Mouse (Mus musculus): ENCODE data around the gene Sp9. TPM values are rescaled to one million over a fixed set of nuclear protein-coding genes. Genes with fewer than 3 reads are reported as not detected.

Sp9 gene
- polyA plus RNA-seq (2014; fragmentation: Nextera tagmentation; extraction: Ambion mirVana), result 1.3 and 1.9 TPM in 2 replicates

DNA sequence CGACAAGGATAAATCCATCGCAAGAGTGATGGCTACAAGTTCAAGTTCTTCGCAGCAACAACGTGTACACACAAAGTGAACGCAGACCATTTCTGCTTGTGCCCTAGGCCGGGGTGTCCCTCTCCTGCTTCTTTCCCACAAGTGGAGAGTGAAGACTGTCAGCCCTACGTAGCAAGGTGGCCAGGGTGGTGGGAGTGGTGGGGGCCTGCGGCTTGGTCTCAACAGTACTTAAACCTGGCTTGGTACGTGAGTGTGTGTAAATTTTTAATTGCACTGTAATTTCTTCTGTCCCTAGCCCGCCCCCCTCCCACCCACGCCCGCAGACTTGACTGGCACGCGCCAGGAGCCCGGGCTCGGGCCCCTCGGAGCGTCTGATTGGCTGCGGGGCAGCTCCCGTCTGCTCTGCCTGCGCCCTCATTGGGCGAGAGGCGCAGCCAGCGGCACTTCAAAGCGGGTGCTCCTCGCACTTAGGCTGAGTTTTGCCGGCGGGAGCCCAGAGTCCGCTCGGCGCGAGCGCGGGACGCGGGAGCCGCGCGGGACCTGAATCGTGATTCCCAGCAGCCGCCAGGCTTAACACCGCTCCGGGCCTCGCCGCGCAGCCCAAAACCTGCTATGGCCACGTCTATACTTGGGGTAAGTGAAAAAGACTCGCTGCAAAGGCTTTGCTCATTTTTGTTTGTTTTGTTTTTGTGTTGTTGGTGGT, at the start of gene Sp9:
Gene Sp9 (plus strand): TSS at position 467 of the 703 bp plus-strand sequence.
- Histone ChIP-seq H3K27me3 (ENCODE audit: control insufficient read depth, insufficient read depth, low read length) (peaks cover 71% of the 10 kb centered on the region), H3K36me3 (replicated peaks; ENCODE audit: control insufficient read depth, insufficient read depth) (no peaks in the 10 kb centered on the region), H3K9me3 (ENCODE audit: control insufficient read depth, low read length) (no peaks in the 10 kb centered on the region), H3K4me1 (replicated peaks; ENCODE audit: control insufficient read depth, insufficient read depth, low read length) (peaks cover 11% of the 10 kb centered on the region; the same call in 1 of the 2 replicates), H3K27ac (no peak within 1 kb of the TSS), H3K4me3 (replicated peaks; ENCODE audit: low read length) (peak within 1 kb of the TSS; percentile 34), H3K9ac (no peak within 1 kb of the TSS), H3K4me2 (replicated peaks) (peak within 1 kb of the TSS; percentile 52)
- under 1% methylated on average over 48 of the region's 48 CpGs for WGBS
- ATAC-seq (ENCODE audit: low FRiP score), result peak; percentile 68; the same call in 1 of the 2 replicates
- DNase-seq (ENCODE audit: low spot score), result peak; percentile 70

DNA sequence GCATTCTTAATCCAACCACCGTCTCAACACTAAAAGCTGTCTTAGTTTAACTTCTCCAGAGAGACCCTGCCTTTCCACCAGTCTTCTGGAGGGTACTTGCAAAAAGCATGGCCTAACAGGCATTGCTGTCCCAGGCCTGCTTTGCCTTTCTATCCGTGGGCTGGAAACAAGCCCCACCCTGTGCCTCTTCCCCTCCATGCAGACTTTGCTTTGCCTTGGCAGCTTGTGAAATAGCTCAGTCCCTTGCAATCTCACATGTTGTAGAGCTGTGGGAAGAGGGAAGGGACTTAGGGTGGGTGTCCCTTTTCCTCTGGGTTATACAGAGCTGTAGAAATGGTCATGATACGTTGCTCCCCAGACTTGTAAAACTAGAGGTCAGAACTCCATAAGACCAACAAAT, 40.6 kb upstream of the Sp9 start:
- H3K9ac ChIP-seq, result no peak overlapping the region

DNA sequence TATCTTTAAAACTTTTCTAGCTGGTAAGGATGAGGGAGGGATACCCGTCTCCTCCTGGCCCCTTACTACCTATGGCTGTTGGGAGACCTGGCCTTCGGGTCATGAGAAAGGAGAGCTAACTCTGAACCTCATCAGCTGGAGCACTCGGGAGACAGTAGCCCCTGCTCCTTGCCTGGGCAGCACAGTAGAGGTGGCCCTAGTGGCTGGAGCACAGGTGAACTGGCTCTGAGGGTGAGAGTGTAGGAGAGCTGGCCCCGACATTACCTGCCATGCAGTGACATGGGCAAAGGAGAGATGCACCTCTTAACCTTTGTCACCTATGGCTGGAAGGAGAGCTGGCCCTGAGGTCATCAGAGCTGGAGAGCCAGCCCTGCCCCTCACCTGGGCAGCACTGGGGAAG, 30.4 kb upstream of the Sp9 start:
- Histone ChIP-seq H3K27ac (no peak overlapping the region), H3K4me2 (replicated peaks) (no peak overlapping the region), H3K27me3 (ENCODE audit: control insufficient read depth, insufficient read depth, low read length) (no peaks in the 10 kb centered on the region), H3K9ac (no peak overlapping the region), H3K36me3 (replicated peaks; ENCODE audit: control insufficient read depth, insufficient read depth) (no peaks in the 10 kb centered on the region), H3K9me3 (ENCODE audit: control insufficient read depth, low read length) (no peaks in the 10 kb centered on the region), H3K4me3 (replicated peaks; ENCODE audit: low read length) (no peak overlapping the region), H3K4me1 (replicated peaks; ENCODE audit: control insufficient read depth, insufficient read depth, low read length) (no peaks in the 10 kb centered on the region)
- DNase-seq (ENCODE audit: low spot score), result no peak
- WGBS, result 90% methylated on average over 4 of the region's 4 CpGs
- no peak for ATAC-seq (ENCODE audit: low FRiP score)

More for the DNA sequence above, 40.6 kb upstream of the Sp9 start:
- Histone ChIP-seq H3K4me1 (replicated peaks; ENCODE audit: control insufficient read depth, insufficient read depth, low read length) (no peaks in the 10 kb centered on the region), H3K4me2 (replicated peaks) (no peak overlapping the region), H3K27ac (no peak overlapping the region), H3K9me3 (ENCODE audit: control insufficient read depth, low read length) (no peaks in the 10 kb centered on the region), H3K36me3 (replicated peaks; ENCODE audit: control insufficient read depth, insufficient read depth) (no peaks in the 10 kb centered on the region), H3K4me3 (replicated peaks; ENCODE audit: low read length) (no peak overlapping the region), H3K27me3 (ENCODE audit: control insufficient read depth, insufficient read depth, low read length) (no peaks in the 10 kb centered on the region)
- DNase-seq (ENCODE audit: low spot score) (no peak), ATAC-seq (ENCODE audit: low FRiP score) (no peak)
- 63% methylated on average over 3 of the region's 3 CpGs for WGBS

DNA sequence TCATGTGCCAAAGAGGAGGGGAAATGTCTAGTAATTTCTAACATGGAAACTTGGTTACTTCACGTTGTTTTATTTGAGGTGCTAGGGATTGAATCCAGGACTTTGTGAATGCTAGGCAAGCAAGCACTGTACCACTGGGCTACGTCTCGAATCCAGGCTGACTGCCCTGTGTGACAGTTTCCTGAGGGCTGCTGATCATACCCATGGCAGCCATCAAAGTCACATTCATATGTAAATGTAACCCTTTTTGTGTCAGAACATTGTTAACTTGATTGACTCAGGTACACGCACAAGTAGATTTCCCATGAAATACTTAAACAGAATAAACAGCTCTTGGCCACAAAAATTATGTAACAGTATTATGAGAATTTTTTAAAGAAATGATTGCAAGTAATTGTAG, 23.0 kb upstream of the Sp9 start:
- no peaks in the 10 kb centered on the region for H3K27me3 ChIP-seq (ENCODE audit: control insufficient read depth, insufficient read depth, low read length)
- no peaks in the 10 kb centered on the region for H3K36me3 ChIP-seq (replicated peaks; ENCODE audit: control insufficient read depth, insufficient read depth)
- H3K4me1 ChIP-seq (replicated peaks; ENCODE audit: control insufficient read depth, insufficient read depth, low read length), result no peaks in the 10 kb centered on the region
- no peak overlapping the region for H3K9ac ChIP-seq
- 40% methylated on average over 4 of the region's 4 CpGs for WGBS
- ATAC-seq (ENCODE audit: low FRiP score) (no peak), DNase-seq (ENCODE audit: low spot score) (no peak)
- no peak overlapping the region for H3K4me2 ChIP-seq (replicated peaks)
- H3K27ac ChIP-seq, result no peak overlapping the region
- H3K9me3 ChIP-seq (ENCODE audit: control insufficient read depth, low read length), result peaks cover 6% of the 10 kb centered on the region
- no peak overlapping the region for H3K4me3 ChIP-seq (replicated peaks; ENCODE audit: low read length)

DNA sequence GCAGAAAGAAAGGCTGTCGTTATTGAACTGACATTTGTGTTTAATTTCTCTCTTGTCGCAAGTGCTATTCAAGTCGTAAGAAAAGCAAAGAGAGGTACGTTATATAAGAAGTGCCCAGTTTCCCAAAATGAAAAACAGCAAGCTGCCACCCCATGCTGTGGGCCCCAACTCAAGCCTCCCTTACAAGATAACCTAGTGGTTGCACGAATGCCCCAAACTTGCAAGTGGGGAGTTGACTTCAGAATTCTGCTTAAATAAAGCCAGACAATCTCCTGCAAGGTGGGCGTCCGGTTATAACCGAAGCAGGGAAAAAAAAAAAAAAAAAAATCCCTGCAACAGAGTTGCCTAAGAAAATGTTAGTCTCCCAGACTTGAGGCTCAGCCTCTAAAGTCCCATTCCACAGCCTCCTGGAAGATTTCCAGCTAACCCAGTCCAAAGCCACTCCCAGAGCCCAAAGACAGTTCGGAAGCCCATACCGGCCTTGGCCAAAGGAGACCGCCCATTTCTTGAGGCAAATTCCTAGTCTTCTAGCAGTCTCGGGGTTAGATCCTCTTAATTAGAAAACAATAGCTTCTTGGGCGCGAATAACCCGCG, 8.5 kb upstream of the Sp9 start:
- H3K36me3 ChIP-seq (replicated peaks; ENCODE audit: control insufficient read depth, insufficient read depth), result no peaks in the 10 kb centered on the region
- no peak overlapping the region for H3K9ac ChIP-seq
- peaks cover 4% of the 10 kb centered on the region; the same call in 1 of the 2 replicates for H3K4me1 ChIP-seq (replicated peaks; ENCODE audit: control insufficient read depth, insufficient read depth, low read length)
- H3K4me3 ChIP-seq (replicated peaks; ENCODE audit: low read length), result peak overlapping the region; percentile 23
- 10% methylated on average over 16 of the region's 16 CpGs for WGBS
- H3K9me3 ChIP-seq (ENCODE audit: control insufficient read depth, low read length), result no peaks in the 10 kb centered on the region
- H3K27ac ChIP-seq, result no peak overlapping the region
- H3K27me3 ChIP-seq (ENCODE audit: control insufficient read depth, insufficient read depth, low read length), result peaks cover 66% of the 10 kb centered on the region
- ATAC-seq (ENCODE audit: low FRiP score), result no peak
- H3K4me2 ChIP-seq (replicated peaks), result peak overlapping the region; percentile 45
- DNase-seq (ENCODE audit: low spot score), result no peak

DNA sequence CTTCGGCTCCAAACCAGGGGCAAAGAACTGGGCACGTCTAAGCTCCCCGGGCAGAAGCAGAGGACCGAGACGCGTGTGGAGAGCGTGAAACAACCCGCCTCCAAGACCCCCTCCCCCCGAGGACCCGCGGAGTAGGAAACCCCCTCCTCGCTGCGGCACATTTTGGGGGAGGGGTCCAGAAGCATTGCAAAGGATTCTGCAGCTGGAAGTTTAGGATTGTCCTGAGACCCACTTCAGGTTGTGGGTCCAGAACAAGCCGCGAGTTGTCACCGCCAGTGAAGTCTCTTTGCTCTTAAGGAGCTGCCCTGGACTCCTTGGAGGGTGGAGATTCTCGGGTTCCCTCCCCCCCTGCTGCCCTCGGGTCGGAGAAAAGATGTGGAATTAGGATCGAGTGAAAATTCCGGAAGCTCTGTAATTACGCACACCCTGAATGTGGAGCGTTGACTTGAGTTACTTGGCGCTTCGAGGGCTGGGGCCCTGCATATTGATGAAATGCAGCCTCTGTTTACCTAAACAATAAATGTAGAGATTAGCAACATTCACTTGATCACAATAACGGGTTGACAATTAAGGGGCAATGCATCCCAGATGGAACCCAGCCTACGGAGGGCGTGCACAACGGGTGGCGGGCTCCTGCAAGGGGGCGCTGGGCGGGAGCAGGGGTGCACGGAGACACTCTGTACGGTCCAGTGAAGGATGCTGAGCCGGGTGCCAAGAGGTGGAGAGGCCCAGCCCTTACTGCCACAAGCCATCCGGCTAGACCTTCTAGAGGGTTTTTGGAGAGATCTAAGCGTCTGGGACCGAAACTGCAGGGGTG, 7.7 kb upstream of the Sp9 start:
- H3K36me3 ChIP-seq (replicated peaks; ENCODE audit: control insufficient read depth, insufficient read depth), result no peaks in the 10 kb centered on the region
- no peak overlapping the region for H3K9ac ChIP-seq
- peak overlapping the region; percentile 45 for H3K4me2 ChIP-seq (replicated peaks)
- H3K27me3 ChIP-seq (ENCODE audit: control insufficient read depth, insufficient read depth, low read length), result peaks cover 71% of the 10 kb centered on the region
- no peak for DNase-seq (ENCODE audit: low spot score)
- H3K27ac ChIP-seq, result no peak overlapping the region
- H3K4me3 ChIP-seq (replicated peaks; ENCODE audit: low read length), result peak overlapping the region; percentile 23
- no peak for ATAC-seq (ENCODE audit: low FRiP score)
- WGBS, result 3% methylated on average over 38 of the region's 38 CpGs
- H3K4me1 ChIP-seq (replicated peaks; ENCODE audit: control insufficient read depth, insufficient read depth, low read length), result peaks cover 4% of the 10 kb centered on the region; the same call in 1 of the 2 replicates
- no peaks in the 10 kb centered on the region for H3K9me3 ChIP-seq (ENCODE audit: control insufficient read depth, low read length)

DNA sequence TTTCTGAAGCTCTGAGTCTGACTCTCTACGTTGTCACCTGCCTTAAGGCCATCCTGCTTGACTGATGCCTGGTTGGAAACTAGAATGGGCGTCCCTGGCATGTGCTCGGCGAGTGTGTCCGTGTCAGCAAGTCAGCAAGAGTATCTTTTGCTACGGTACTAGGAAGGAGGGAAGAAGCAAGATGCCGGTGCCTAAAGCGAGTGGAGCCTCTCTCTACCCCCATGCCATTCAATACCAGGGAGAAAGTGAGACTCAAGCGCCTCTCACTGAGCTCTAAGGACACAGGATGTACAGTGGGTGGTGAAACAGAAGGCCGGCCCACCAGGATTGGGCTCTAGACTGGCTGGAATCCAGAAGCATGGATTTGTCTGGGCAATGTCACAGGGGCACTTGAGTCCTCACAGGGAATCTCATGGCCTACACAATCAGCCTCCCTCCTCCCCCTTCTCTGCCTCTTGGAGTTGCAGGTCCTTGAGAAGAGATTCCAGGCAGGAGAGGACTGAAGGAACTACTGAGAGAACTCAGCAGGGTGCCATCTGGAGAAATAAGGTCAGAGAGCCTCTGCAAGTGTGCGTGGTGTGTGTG, 7.0 kb upstream of the Sp9 start:
- no peak for DNase-seq (ENCODE audit: low spot score)
- H3K9me3 ChIP-seq (ENCODE audit: control insufficient read depth, low read length), result no peaks in the 10 kb centered on the region
- no peak overlapping the region for H3K9ac ChIP-seq
- WGBS, result 8% methylated on average over 11 of the region's 11 CpGs
- H3K4me2 ChIP-seq (replicated peaks), result peak overlapping the region; percentile 45
- H3K4me1 ChIP-seq (replicated peaks; ENCODE audit: control insufficient read depth, insufficient read depth, low read length), result peaks cover 4% of the 10 kb centered on the region; the same call in 1 of the 2 replicates
- H3K36me3 ChIP-seq (replicated peaks; ENCODE audit: control insufficient read depth, insufficient read depth), result no peaks in the 10 kb centered on the region
- H3K4me3 ChIP-seq (replicated peaks; ENCODE audit: low read length), result no peak overlapping the region
- ATAC-seq (ENCODE audit: low FRiP score), result no peak
- peaks cover 78% of the 10 kb centered on the region for H3K27me3 ChIP-seq (ENCODE audit: control insufficient read depth, insufficient read depth, low read length)
- H3K27ac ChIP-seq, result no peak overlapping the region

DNA sequence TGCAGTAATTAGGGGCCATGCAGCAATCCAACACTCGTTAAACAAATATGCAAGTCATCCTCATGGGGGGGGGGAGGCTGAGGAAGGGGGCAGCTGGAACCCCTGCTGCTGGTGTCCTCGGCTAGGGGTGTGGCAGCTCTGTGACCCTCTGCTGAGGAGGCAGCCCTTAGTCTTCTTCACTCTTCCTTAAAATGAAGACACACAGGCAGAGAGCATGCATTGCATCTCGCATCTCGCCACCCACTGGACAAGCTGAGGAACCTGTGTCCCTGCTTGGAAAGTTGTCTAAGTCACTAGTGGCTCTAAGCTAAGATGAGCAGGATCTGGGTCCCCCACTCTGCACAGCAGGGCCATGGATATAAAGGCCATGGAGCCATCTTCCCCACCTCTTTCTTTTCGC, 5.7 kb upstream of the Sp9 start:
- ATAC-seq (ENCODE audit: low FRiP score), result no peak
- Histone ChIP-seq H3K4me3 (replicated peaks; ENCODE audit: low read length) (no peak overlapping the region), H3K36me3 (replicated peaks; ENCODE audit: control insufficient read depth, insufficient read depth) (no peaks in the 10 kb centered on the region), H3K27me3 (ENCODE audit: control insufficient read depth, insufficient read depth, low read length) (peaks cover 86% of the 10 kb centered on the region), H3K9ac (no peak overlapping the region), H3K27ac (no peak overlapping the region), H3K4me2 (replicated peaks) (no peak overlapping the region), H3K4me1 (replicated peaks; ENCODE audit: control insufficient read depth, insufficient read depth, low read length) (peaks cover 4% of the 10 kb centered on the region; the same call in 1 of the 2 replicates), H3K9me3 (ENCODE audit: control insufficient read depth, low read length) (no peaks in the 10 kb centered on the region)
- DNase-seq (ENCODE audit: low spot score), result no peak
- 8% methylated on average over 5 of the region's 5 CpGs for whole genome bisulfite sequencing

DNA sequence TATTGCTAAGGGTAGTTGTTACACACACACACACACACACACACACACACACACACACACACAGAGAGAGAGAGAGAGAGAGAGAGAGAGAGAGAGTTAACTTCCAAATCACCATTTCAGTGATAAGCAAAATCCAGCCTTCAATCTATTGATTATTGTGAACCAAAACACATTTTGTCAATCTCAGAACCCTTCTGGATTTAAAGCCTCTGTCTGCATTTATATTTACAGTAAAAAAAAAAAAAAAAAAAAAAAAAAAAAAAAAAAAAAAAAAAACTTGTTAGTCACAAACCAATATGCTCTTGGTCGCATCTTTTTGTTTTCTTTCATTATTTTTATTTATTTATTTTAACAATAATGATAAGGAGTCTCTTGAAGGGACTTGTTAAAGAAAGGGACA, 5.1 kb upstream of the Sp9 start:
- H3K4me1 ChIP-seq (replicated peaks; ENCODE audit: control insufficient read depth, insufficient read depth, low read length), result peaks cover 4% of the 10 kb centered on the region; the same call in 1 of the 2 replicates
- H3K4me2 ChIP-seq (replicated peaks), result no peak overlapping the region
- H3K27me3 ChIP-seq (ENCODE audit: control insufficient read depth, insufficient read depth, low read length), result peaks cover 91% of the 10 kb centered on the region
- H3K36me3 ChIP-seq (replicated peaks; ENCODE audit: control insufficient read depth, insufficient read depth), result no peaks in the 10 kb centered on the region
- WGBS, result 72% methylated on average over 1 of the region's 1 CpGs
- H3K27ac ChIP-seq, result no peak overlapping the region
- no peak overlapping the region for H3K4me3 ChIP-seq (replicated peaks; ENCODE audit: low read length)
- DNase-seq (ENCODE audit: low spot score), result no peak
- H3K9me3 ChIP-seq (ENCODE audit: control insufficient read depth, low read length), result no peaks in the 10 kb centered on the region
- H3K9ac ChIP-seq, result no peak overlapping the region
- no peak for ATAC-seq (ENCODE audit: low FRiP score)

Measured in hindbrain, embryonic 14.5 days (tissue).